Mouse (Mus musculus) thymus, postnatal 10 days (tissue): ENCODE data around the gene Card9.
A peak's percentile ranks its signal among the peaks of the same experiment; 100 is the strongest.

Source experiments
- DNase-seq, 2 experiments: peaks; one replicate each; pipeline ENCODE4 v3.0.0; 2021; ENCODE audit warnings: low spot score in 2 of 2

Gene Card9

GRCm38 (mm10) chr2:26325386-26326181 is 35.1 kb downstream of the Card9 start:
- peak in 1 of 2 experiments; percentile 63 for DNase-seq

GRCm38 (mm10) chr2:26324917-26325316 is 35.8 kb downstream of the Card9 start:
- peak; percentile 24 to 53 for DNase-seq

- DNase-seq, result no peak
These were observed 37.0 kb downstream of the Card9 start for GRCm38 (mm10) chr2:26323589-26324325.

- no peak for DNase-seq
These were observed 40.2 kb downstream of the Card9 start for GRCm38 (mm10) chr2:26320245-26321185.

- no peak for DNase-seq
These were observed 41.0 kb downstream of the Card9 start for GRCm38 (mm10) chr2:26319519-26320244.

- no peak for DNase-seq
These were observed 41.6 kb downstream of the Card9 start for GRCm38 (mm10) chr2:26319109-26319508.

GRCm38 (mm10) chr2:26317991-26318672 is 42.6 kb downstream of the Card9 start:
- no peak for DNase-seq

- no peak for DNase-seq
These were observed 43.3 kb downstream of the Card9 start for GRCm38 (mm10) chr2:26317371-26317770.

- DNase-seq, result no peak
These were observed 44.0 kb downstream of the Card9 start for GRCm38 (mm10) chr2:26316576-26317246.

- no peak for DNase-seq
These were observed 44.8 kb downstream of the Card9 start for GRCm38 (mm10) chr2:26315925-26316311.

GRCm38 (mm10) chr2:26315072-26315924 is 45.4 kb downstream of the Card9 start, which contains the start of gene Gpsm1:
Gene Gpsm1, plus strand, starts transcription at chr2:26315515.
- peak; percentile 35 to 48 for DNase-seq

- no peak for DNase-seq
These were observed 46.2 kb downstream of the Card9 start for GRCm38 (mm10) chr2:26314281-26315071.

- DNase-seq, result no peak
These were observed 47.3 kb downstream of the Card9 start for GRCm38 (mm10) chr2:26313394-26313793.

GRCm38 (mm10) chr2:26312812-26313211 is 47.9 kb downstream of the Card9 start:
- no peak for DNase-seq

- no peak for DNase-seq
These were observed 48.8 kb downstream of the Card9 start for GRCm38 (mm10) chr2:26311936-26312335.

- no peak for DNase-seq
These were observed 51.0 kb downstream of the Card9 start for GRCm38 (mm10) chr2:26309739-26310138.

- DNase-seq, result no peak
These were observed 54.0 kb downstream of the Card9 start for GRCm38 (mm10) chr2:26306702-26307101.

- DNase-seq, result no peak
These were observed 55.2 kb downstream of the Card9 start for GRCm38 (mm10) chr2:26305555-26305954.
